Comparison of ENCODE assay signal across 14 mouse cellular contexts in genomic region chr8:78622362-78622761, GRCm38 (mm10).
DNase-seq lines count a peak whose midpoint lies in the region; ATAC-seq and TF ChIP-seq lines count a peak whose summit lies in the region.
"Had no signal": no experiment of that assay in that cellular context is flagged by ENCODE, and none has a peak within 500 bp of the region (broad histone marks: within the 10 kb centered on the region; RNA-seq: fewer than 3 reads in every experiment).

No protein-coding gene starts in this region.

- no peak overlapping the region for H3K27ac ChIP-seq in thymus, adult 2 months (ENCODE audit: control insufficient read depth, insufficient read depth, low read length)
- no peak overlapping the region for H3K27ac ChIP-seq in stomach, postnatal 0 days (replicated peaks)
- H3K27ac ChIP-seq: embryonic facial prominence, embryonic 10.5 days; liver, embryonic 15.5 days; midbrain, embryonic 13.5 days had no signal

- no peak overlapping the region for H3K9ac ChIP-seq in stomach, postnatal 0 days (ENCODE audit: low read length)
- H3K9ac ChIP-seq: liver, embryonic 15.5 days; midbrain, embryonic 13.5 days had no signal

- no peak for TF ChIP-seq EP300 in stomach, postnatal 0 days (optimal IDR thresholded peaks at IDR 0.05)

- no peak overlapping the region for H3K4me2 ChIP-seq in stomach, postnatal 0 days (replicated peaks; ENCODE audit: low read depth)
- H3K4me2 ChIP-seq: liver, embryonic 15.5 days; midbrain, embryonic 13.5 days had no signal

- TF ChIP-seq CTCF in thymus, adult 2 months (IDR thresholded peaks at IDR 0.05; ENCODE audit: borderline replicate concordance, control insufficient read depth, extremely low read depth, insufficient read depth, low read length, poor library complexity), result no peak
- TF ChIP-seq CTCF in stomach, postnatal 0 days (IDR thresholded peaks at IDR 0.05; ENCODE audit: low read depth), result no peak

- WGBS in thymus, adult 2 months, result 55% methylated on average over 4 of the region's 4 CpGs
- WGBS in stomach, postnatal 0 days, result 68% methylated on average over 4 of the region's 4 CpGs

- peak; percentile 56 to 74 for DNase-seq in heart, adult 9 months (ENCODE audit: low spot score in 2 of 2)
- DNase-seq in heart, postnatal 14 days, result no peak
- DNase-seq in thymus, adult 2 months, result peak; percentile 9
- DNase-seq in thymus, adult 18-20 months, result no peak
- DNase-seq in induced T-regulatory cell, adult 2 months (ENCODE audit: low read depth), result peak; percentile 53
- peak; percentile 5 to 18 for DNase-seq in thymus, postnatal 36 days
- no peak for DNase-seq in stomach, postnatal 0 days (ENCODE audit: low spot score)
- DNase-seq: kidney, postnatal 10 days had no signal

- H3K9me3 ChIP-seq in stomach, postnatal 0 days (ENCODE audit: control insufficient read depth, low read length), result no peaks in the 10 kb centered on the region
- H3K9me3 ChIP-seq: embryonic facial prominence, embryonic 10.5 days; liver, embryonic 15.5 days; midbrain, embryonic 13.5 days had no signal

- no peaks in the 10 kb centered on the region for H3K36me3 ChIP-seq in thymus, adult 2 months (ENCODE audit: control insufficient read depth, insufficient read depth, low read length)
- H3K36me3 ChIP-seq in stomach, postnatal 0 days (ENCODE audit: control insufficient read depth, insufficient read depth, low read length), result no peaks in the 10 kb centered on the region
- H3K36me3 ChIP-seq: liver, embryonic 15.5 days; midbrain, embryonic 13.5 days had no signal

- no peak overlapping the region for H3K4me3 ChIP-seq in thymus, adult 2 months (ENCODE audit: control insufficient read depth, insufficient read depth, low read length)
- no peak overlapping the region for H3K4me3 ChIP-seq in stomach, postnatal 0 days (ENCODE audit: low read depth, low read length)
- H3K4me3 ChIP-seq: embryonic facial prominence, embryonic 10.5 days; liver, embryonic 15.5 days; midbrain, embryonic 13.5 days had no signal

- H3K4me1 ChIP-seq in thymus, adult 2 months (replicated peaks; ENCODE audit: control insufficient read depth, insufficient read depth, low read length), result no peaks in the 10 kb centered on the region
- H3K4me1 ChIP-seq in stomach, postnatal 0 days (replicated peaks; ENCODE audit: control insufficient read depth, insufficient read depth), result no peaks in the 10 kb centered on the region
- H3K4me1 ChIP-seq: liver, embryonic 15.5 days had no signal

- no peaks in the 10 kb centered on the region for H3K27me3 ChIP-seq in thymus, adult 2 months (ENCODE audit: control insufficient read depth, insufficient read depth, low read length)
- no peaks in the 10 kb centered on the region for H3K27me3 ChIP-seq in stomach, postnatal 0 days (ENCODE audit: control insufficient read depth, insufficient read depth, low read length)
- H3K27me3 ChIP-seq: CH12.LX; liver, embryonic 15.5 days; midbrain, embryonic 13.5 days had no signal

- intact Hi-C loops in heart, postnatal 14 days (cut with DNase I), result no loop called here

- no peak for TF ChIP-seq POLR2A in thymus, adult 2 months (IDR thresholded peaks at IDR 0.05; ENCODE audit: control insufficient read depth, extremely low read depth, insufficient read depth, low read length, poor library complexity)

- ATAC-seq in monocyte, adult 5-6 weeks (replicated peaks; ENCODE audit: insufficient number of reproducible peaks, low FRiP score, low TSS enrichment, poor library complexity, severe bottlenecking), result no peak
- no peak for ATAC-seq in stomach, postnatal 0 days (ENCODE audit: low FRiP score, low TSS enrichment)
- ATAC-seq: forebrain, embryonic 14.5 days; midbrain, embryonic 13.5 days had no signal

Comparison
In these comparisons a context has a peak if more than half of its experiments do, and no peak if none do; other contexts are left out.
1. DNase-seq: peak in heart, adult 9 months (2 of 2), thymus, adult 2 months (single experiment), induced T-regulatory cell, adult 2 months (single experiment) and thymus, postnatal 36 days (2 of 2); none in heart, postnatal 14 days (0 of 2), thymus, adult 18-20 months (0 of 2) and stomach, postnatal 0 days (single experiment).